Mouse (Mus musculus) stomach, embryonic 16.5 days (tissue): ENCODE results near the gene Olfr1395. TPM values are rescaled to one million over a fixed set of nuclear protein-coding genes. Genes with fewer than 3 reads are reported as not detected.
"Not testable (repeated sequence)": the region's sequence is repeated elsewhere in the genome, so short reads cannot be mapped to it uniquely, and the experiment has no call there.

Source experiments
- ATAC-seq: fragments of 200-750 bp; cut with Nextera tagmentation; 2 replicates; pipeline ENCODE4 v1.8.0; 2017; ENCODE audit warnings: moderate number of reproducible peaks, moderate TSS enrichment; ENCODE audit not compliant: insufficient read depth, low FRiP score
- H3K27ac ChIP-seq: fragments of 300-500 bp; sonication (generic); 2 replicates; pipeline ENCODE4 v1.5.1; 2014; ENCODE audit warnings: low read length
- H3K27me3 ChIP-seq: fragments of 300-500 bp; sonication (generic); 2 replicates; pipeline ENCODE4 v1.6.1; 2014; ENCODE audit warnings: low read length, control low read depth, mixed read lengths; ENCODE audit not compliant: control insufficient read depth, insufficient read depth
- H3K36me3 ChIP-seq: fragments of 300-500 bp; sonication (generic); 2 replicates; pipeline ENCODE4 v1.6.1; 2014; ENCODE audit warnings: low read length; ENCODE audit not compliant: control insufficient read depth, insufficient read depth
- H3K4me1 ChIP-seq: fragments of 300-500 bp; sonication (generic); 2 replicates; pipeline ENCODE4 v1.6.1; 2014; ENCODE audit warnings: low read length, control low read depth, mixed read lengths; ENCODE audit not compliant: control insufficient read depth, insufficient read depth
- H3K4me2 ChIP-seq: fragments of 300-500 bp; sonication (generic); 2 replicates; pipeline ENCODE4 v1.6.1; 2014; ENCODE audit warnings: low read depth, low read length, mixed read lengths
- H3K4me3 ChIP-seq: fragments of 300-500 bp; sonication (generic); replicated peaks from 2 replicates; pipeline ENCODE4 v1.5.1; 2014; ENCODE audit warnings: mild to moderate bottlenecking, low read length
- H3K9ac ChIP-seq: fragments of 300-500 bp; sonication (generic); 2 replicates; pipeline ENCODE4 v1.6.1; 2014; ENCODE audit warnings: low read length
- H3K9me3 ChIP-seq: fragments of 300-500 bp; sonication (generic); replicated peaks from 2 replicates; pipeline ENCODE4 v1.6.1; 2016; ENCODE audit warnings: low read length, control low read depth; ENCODE audit not compliant: control insufficient read depth
- WGBS: fragments of 180-500 bp; shearing (Covaris S2); extraction: QIAGEN DNeasy Blood & Tissue Kit; methylation state at CpG from one replicate; pipeline ENCODE4 v1.1.7; 2014; 5-methylcytosine and 5-hydroxymethylcytosine counted together
- polyA plus RNA-seq: library from polyadenylated mRNA; unstranded; fragments of >200 nt; fragmentation: Nextera tagmentation; extraction: Ambion mirVana; gene quantifications from 2 replicates; pipeline ENCODE4 v1.2.1, GENCODE M21; 2015

Gene Olfr1395
- polyA plus RNA-seq, 1 experiment from 2014 or later = not detected

DNA sequence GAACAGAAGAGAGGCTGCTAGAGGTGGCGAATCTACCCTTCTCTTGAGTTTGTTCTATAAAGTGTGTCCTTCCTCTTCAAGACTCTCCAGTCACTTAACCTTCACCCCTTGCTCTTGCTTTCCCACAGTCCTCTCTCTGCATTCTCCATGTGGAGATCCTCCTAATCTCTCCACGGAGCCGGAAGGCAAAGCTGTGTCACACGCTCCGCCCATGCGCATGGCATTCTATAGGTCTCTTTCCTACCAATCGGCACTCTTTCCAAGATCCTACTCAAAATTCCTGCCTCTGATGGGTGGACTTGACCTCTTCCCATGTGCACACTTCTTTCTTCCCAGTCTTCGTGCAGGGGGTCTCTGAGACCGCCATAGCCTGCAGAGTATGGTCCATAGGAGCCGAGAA lies 45.6 kb downstream of the Olfr1395 start:
- Histone ChIP-seq H3K27ac (no peak overlapping the region), H3K4me2 (no peak overlapping the region), H3K36me3 (no peaks in the 10 kb centered on the region), H3K9ac (no peak overlapping the region), H3K4me1 (no peaks in the 10 kb centered on the region), H3K27me3 (no peaks in the 10 kb centered on the region), H3K9me3 (no peaks in the 10 kb centered on the region), H3K4me3 (no peak overlapping the region)
- no peak for ATAC-seq
- 71% methylated on average over 10 of the region's 10 CpGs for WGBS

DNA sequence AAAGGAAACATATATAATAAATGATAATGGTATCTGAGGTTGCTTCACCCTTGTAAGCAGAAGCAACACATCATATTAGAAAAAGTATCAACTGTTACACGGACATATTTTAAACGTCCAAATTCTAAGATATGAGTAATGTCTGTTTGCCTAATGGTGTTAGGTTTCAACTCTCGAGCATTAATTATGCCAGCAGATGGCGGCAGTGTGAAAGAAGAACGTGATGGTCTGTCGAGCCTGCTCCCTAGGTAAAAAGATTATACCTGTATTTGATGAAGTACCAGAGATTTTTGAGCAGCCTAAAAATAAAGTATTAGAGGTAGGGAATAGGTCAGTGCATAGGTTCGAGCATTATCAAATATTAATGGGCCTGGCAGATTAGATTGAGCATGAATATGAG lies 47.7 kb downstream of the Olfr1395 start:
- Histone ChIP-seq H3K4me2 (no peak overlapping the region), H3K9ac (no peak overlapping the region), H3K9me3 (no peaks in the 10 kb centered on the region), H3K4me1 (no peaks in the 10 kb centered on the region), H3K4me3 (no peak overlapping the region), H3K27ac (no peak overlapping the region), H3K27me3 (no peaks in the 10 kb centered on the region), H3K36me3 (no peaks in the 10 kb centered on the region)
- no peak for ATAC-seq
- WGBS = under 1% methylated on average over 7 of the region's 7 CpGs

DNA sequence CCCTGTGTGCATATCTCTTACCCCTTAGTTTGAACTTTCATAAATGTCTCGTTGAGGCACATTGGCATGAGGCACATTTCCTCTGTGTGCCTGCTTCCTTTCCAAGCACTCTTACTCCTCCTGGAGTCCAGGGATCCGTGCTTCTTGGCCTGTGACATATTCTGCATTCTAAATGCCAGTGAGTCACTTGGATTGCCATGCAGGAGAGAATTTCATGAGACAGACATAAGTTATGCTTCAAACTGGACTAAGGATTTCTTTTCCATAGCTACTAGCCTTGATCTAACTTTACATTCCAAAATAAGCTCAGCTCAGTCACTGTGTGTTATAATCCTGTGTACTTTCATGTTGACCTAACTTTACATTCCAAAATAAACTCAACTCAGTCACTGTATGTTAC lies 49.0 kb downstream of the Olfr1395 start:
- no peaks in the 10 kb centered on the region for H3K4me1 ChIP-seq
- no peaks in the 10 kb centered on the region for H3K36me3 ChIP-seq
- no peaks in the 10 kb centered on the region for H3K27me3 ChIP-seq
- H3K9ac ChIP-seq = no peak overlapping the region
- H3K9me3 ChIP-seq = no peaks in the 10 kb centered on the region
- H3K4me3 ChIP-seq = no peak overlapping the region
- H3K27ac ChIP-seq = no peak overlapping the region
- ATAC-seq = no peak
- WGBS = 47% methylated on average over 2 of the region's 2 CpGs
- no peak overlapping the region for H3K4me2 ChIP-seq

DNA sequence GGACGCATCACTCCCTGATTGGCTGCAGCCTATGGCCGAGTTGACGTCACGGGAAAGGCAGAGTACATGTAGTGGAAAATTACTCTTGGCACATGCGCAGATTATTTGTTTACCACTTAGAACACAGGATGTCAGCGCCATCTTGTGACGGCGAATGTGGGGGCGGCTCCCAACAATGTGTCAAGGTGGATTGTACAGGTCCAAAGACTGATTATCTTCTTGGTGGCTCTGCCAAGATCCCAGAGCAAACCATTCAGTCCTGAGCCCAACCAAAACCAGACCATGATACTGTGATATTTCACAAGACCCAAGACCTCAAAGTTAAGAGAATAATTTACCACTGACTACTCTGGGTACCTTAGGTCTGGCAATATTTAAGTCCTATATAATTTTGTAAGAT lies 52.7 kb downstream of the Olfr1395 start:
- not testable (repeated sequence) for H3K4me2 ChIP-seq, H3K4me1 ChIP-seq, ATAC-seq, H3K27ac ChIP-seq, H3K9ac ChIP-seq, H3K27me3 ChIP-seq, H3K9me3 ChIP-seq, H3K4me3 ChIP-seq, H3K36me3 ChIP-seq
- 93% methylated on average over 9 of the region's 9 CpGs for WGBS

DNA sequence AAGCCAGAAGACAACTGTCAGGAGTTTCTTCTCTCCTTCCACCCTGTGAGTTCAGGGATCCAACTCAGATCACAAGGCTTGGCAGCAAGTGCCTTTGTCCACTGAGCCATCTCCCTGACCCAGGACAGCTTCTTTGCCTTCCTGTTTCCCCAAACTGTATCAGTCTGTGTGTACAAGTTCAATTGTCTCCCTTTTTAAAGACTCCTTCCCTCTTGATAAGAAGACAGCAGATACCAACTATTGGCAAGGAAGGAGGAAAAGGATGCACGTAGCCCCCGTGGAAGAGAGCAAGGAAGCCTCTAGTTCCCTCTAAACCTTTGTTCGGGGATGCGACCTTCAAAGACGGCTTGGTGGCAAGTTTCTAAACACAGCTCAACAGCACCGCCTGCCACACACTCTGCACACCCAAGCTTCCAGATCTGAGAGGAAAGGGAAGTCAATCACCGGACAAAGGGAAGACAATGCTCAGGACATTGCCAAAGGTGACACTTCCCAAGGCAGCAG lies 53.8 kb downstream of the Olfr1395 start:
- ATAC-seq = no peak
- Histone ChIP-seq H3K36me3 (no peaks in the 10 kb centered on the region), H3K27ac (no peak overlapping the region), H3K4me1 (no peaks in the 10 kb centered on the region), H3K9me3 (no peaks in the 10 kb centered on the region), H3K27me3 (no peaks in the 10 kb centered on the region), H3K4me2 (no peak overlapping the region), H3K9ac (no peak overlapping the region), H3K4me3 (no peak overlapping the region)
- WGBS = 77% methylated on average over 7 of the region's 7 CpGs

Other genes starting within 250 kb of the Olfr1395 start
- 0.32 and 0.36 TPM in 2 replicates for gene Gm5431, start 240.1 kb upstream of the Olfr1395 start, polyA plus RNA-seq
- gene Psme2b, start 196.1 kb upstream of the Olfr1395 start, polyA plus RNA-seq = 3.2 and 10.3 TPM in 2 replicates
- not detected in 2 replicates for gene Olfr56, start 163.4 kb upstream of the Olfr1395 start, polyA plus RNA-seq
- 1.1 and 1.4 TPM in 2 replicates for gene 9930111J21Rik1, start 162.9 kb upstream of the Olfr1395 start, polyA plus RNA-seq
- gene Gm12185, start 150.0 kb upstream of the Olfr1395 start, polyA plus RNA-seq = not detected in 2 replicates
- gene Tgtp1, start 148.1 kb upstream of the Olfr1395 start, polyA plus RNA-seq = 2.3 TPM in 2 replicates
- gene 9930111J21Rik2, start 91.0 kb upstream of the Olfr1395 start, polyA plus RNA-seq = 1.1 and 1.3 TPM in 2 replicates
- gene Tgtp2, start 78.1 kb upstream of the Olfr1395 start, polyA plus RNA-seq = 0.41 TPM in 1 of 2 replicates, not detected in the other
- 1.8 and 2.7 TPM in 2 replicates for gene Ifi47, start 65.7 kb upstream of the Olfr1395 start, polyA plus RNA-seq
- gene Olfr1396, start 27.4 kb upstream of the Olfr1395 start, polyA plus RNA-seq = not detected in 2 replicates
- gene Olfr1394, start 12.1 kb downstream of the Olfr1395 start, polyA plus RNA-seq = not detected in 2 replicates
- 1.2 and 2.1 TPM in 2 replicates for gene Btnl9, start 44.9 kb downstream of the Olfr1395 start, polyA plus RNA-seq
- 30.3 and 32.9 TPM in 2 replicates for gene Zfp62, start 61.0 kb downstream of the Olfr1395 start, polyA plus RNA-seq
- gene Mgat1, start 101.9 kb downstream of the Olfr1395 start, polyA plus RNA-seq = 65.9 and 70.1 TPM in 2 replicates
- 0.10 TPM in 1 of 2 replicates, not detected in the other for gene Olfr1393, start 136.0 kb downstream of the Olfr1395 start, polyA plus RNA-seq
- 0.08 TPM in 1 of 2 replicates, not detected in the other for gene Olfr1392, start 143.0 kb downstream of the Olfr1395 start, polyA plus RNA-seq
- not detected in 2 replicates for gene Olfr10, start 162.5 kb downstream of the Olfr1395 start, polyA plus RNA-seq
- gene Olfr1391, start 180.5 kb downstream of the Olfr1395 start, polyA plus RNA-seq = not detected in 2 replicates
- gene Olfr1390, start 192.9 kb downstream of the Olfr1395 start, polyA plus RNA-seq = not detected in 2 replicates